Mouse (Mus musculus) kidney, embryonic 16.5 days (tissue): ENCODE measurements around the gene 9530053A07Rik. TPM values are rescaled to one million over a fixed set of nuclear protein-coding genes. Genes with fewer than 3 reads are reported as not detected.
A peak's percentile ranks its signal among the peaks of the same experiment; 100 is the strongest.
"Not testable (repeated sequence)": the region's sequence is repeated elsewhere in the genome, so short reads cannot be mapped to it uniquely, and the experiment has no call there.

Source experiments
- ATAC-seq: fragments of 200-750 bp; cut with Nextera tagmentation; 2 replicates; pipeline ENCODE4 v1.8.0; 2017; ENCODE audit warnings: moderate TSS enrichment; ENCODE audit not compliant: low FRiP score, low TSS enrichment
- H3K27ac ChIP-seq: fragments of 300-500 bp; sonication (generic); 2 replicates; pipeline ENCODE4 v1.5.1; 2014; ENCODE audit warnings: low read length
- H3K27me3 ChIP-seq: fragments of 300-500 bp; sonication (generic); 2 replicates; pipeline ENCODE4 v1.6.1; 2014; ENCODE audit warnings: low read length, control low read depth, mixed read lengths; ENCODE audit not compliant: insufficient read depth
- H3K36me3 ChIP-seq: fragments of 300-500 bp; sonication (generic); 2 replicates; pipeline ENCODE4 v1.6.1; 2014; ENCODE audit warnings: low read length, control low read depth, mixed read lengths; ENCODE audit not compliant: insufficient read depth
- H3K4me1 ChIP-seq: fragments of 300-500 bp; sonication (generic); 2 replicates; pipeline ENCODE4 v1.6.1; 2014; ENCODE audit warnings: low read length, control low read depth, mixed read lengths; ENCODE audit not compliant: insufficient read depth
- H3K4me2 ChIP-seq: fragments of 300-500 bp; sonication (generic); replicated peaks from 2 replicates; pipeline ENCODE4 v1.6.1; 2014; ENCODE audit warnings: low read depth, low read length
- H3K4me3 ChIP-seq: fragments of 300-500 bp; sonication (generic); 2 replicates; pipeline ENCODE4 v1.5.1; 2014; ENCODE audit warnings: mild to moderate bottlenecking, low read length
- H3K9ac ChIP-seq: fragments of 300-500 bp; sonication (generic); replicated peaks from 2 replicates; pipeline ENCODE4 v1.6.1; 2014; ENCODE audit warnings: low read length
- H3K9me3 ChIP-seq: fragments of 300-500 bp; sonication (generic); 2 replicates; pipeline ENCODE4 v1.6.1; 2016; ENCODE audit warnings: low read length, control low read depth
- WGBS: fragments of 180-500 bp; shearing (Covaris S2); extraction: QIAGEN DNeasy Blood & Tissue Kit; methylation state at CpG from one replicate; pipeline ENCODE4 v1.1.7; 2014; 5-methylcytosine and 5-hydroxymethylcytosine counted together
- polyA plus RNA-seq: library from polyadenylated mRNA; unstranded; fragments of >200 nt; fragmentation: Nextera tagmentation; extraction: Ambion mirVana; gene quantifications from 2 replicates; pipeline ENCODE4 v1.2.1, GENCODE M21; 2015

9530053A07Rik gene
- polyA plus RNA-seq: not detected in 2 replicates

DNA sequence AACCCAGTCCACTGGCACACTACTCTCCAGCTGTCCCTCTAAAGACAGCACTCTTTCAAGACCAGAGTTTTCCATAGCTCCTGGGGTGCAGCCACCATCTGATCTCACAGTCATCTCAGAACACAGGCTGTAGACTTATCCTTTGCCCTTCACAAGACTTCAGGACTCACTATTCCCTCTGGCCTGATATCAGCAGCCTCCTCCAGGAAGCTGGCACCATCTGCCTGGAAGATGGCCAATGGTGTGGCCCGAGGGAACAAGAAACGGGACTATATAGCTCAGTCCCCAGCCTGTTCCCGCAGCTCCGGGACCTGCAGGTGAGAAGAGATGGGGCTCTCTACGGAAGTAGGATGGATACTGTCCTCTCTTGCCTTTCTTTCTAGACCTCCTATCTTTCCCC lies at the start of gene 9530053A07Rik:
TSS of gene 9530053A07Rik (plus strand) at position 301 of the 400 bp plus-strand sequence.
- H3K27me3 ChIP-seq: no peaks in the 10 kb centered on the region
- H3K27ac ChIP-seq: no peak within 1 kb of the TSS
- ATAC-seq: no peak
- H3K4me3 ChIP-seq: no peak within 1 kb of the TSS
- 78% methylated on average over 5 of the region's 5 CpGs for WGBS
- H3K9ac ChIP-seq: no peak within 1 kb of the TSS
- no peak within 1 kb of the TSS for H3K4me2 ChIP-seq
- no peaks in the 10 kb centered on the region for H3K4me1 ChIP-seq
- H3K36me3 ChIP-seq: no peaks in the 10 kb centered on the region
- no peaks in the 10 kb centered on the region for H3K9me3 ChIP-seq

DNA sequence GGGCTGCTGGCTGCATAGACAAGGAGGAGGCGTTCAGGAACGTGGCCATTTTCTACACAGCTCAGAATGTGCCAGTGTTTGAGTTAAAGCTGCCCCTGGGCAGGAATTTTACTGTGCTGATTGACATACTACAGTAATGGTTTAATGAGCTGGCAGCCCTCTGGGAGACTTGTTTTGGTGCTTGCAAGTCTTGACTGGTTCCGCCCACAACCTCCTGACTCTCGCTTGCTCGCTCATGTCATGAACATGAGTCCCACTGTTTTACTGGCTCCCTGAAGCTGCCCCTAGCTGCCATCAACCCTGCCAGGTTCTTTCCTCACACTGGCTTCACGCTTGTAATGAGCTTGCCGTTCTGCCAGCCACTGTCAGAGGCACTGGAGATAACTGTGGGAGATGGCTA lies 45.1 kb upstream of the 9530053A07Rik start:
- whole genome bisulfite sequencing: 57% methylated on average over 7 of the region's 7 CpGs

DNA sequence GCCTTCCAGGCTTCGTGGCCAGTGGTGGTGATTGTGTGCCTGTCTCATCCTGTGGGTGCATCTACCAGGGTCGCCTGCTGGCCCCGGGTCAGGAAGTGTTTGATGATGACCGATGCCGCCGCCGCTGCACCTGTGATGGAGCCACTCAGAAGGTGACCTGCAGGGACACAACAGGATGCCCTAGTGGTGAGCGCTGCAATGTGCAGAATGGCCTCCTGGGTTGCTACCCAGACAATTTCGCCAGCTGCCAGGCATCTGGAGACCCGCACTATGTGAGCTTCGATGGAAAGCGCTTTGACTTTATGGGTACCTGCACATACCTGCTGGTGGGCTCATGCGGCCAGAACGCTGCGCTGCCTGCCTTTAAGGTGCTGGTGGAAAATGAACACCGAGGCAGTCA lies 43.0 kb upstream of the 9530053A07Rik start:
- H3K4me1 ChIP-seq: no peaks in the 10 kb centered on the region

More for the DNA sequence above, 45.1 kb upstream of the 9530053A07Rik start:
- no peaks in the 10 kb centered on the region for H3K27me3 ChIP-seq
- H3K4me2 ChIP-seq: no peak overlapping the region
- H3K27ac ChIP-seq: no peak overlapping the region
- H3K9ac ChIP-seq: no peak overlapping the region
- H3K4me1 ChIP-seq: no peaks in the 10 kb centered on the region
- no peaks in the 10 kb centered on the region for H3K9me3 ChIP-seq
- ATAC-seq: no peak
- H3K36me3 ChIP-seq: no peaks in the 10 kb centered on the region
- no peak overlapping the region for H3K4me3 ChIP-seq

DNA sequence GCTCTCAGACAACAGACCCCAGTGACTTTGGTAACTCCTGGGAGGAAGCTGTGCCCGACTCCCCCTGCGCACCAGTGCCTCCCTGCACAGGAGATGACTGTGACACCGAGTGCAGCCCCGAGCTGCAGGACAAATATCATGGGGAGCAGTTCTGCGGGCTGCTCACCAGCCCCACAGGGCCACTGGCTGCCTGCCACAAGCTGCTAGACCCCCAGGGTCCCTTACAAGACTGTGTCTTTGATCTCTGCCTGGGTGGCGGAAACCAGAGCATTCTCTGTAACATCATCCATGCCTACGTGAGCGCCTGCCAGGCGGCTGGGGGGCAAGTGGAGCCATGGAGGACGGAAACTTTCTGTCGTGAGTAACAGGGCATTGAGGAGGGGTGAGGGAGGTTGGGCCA lies 35.7 kb upstream of the 9530053A07Rik start:
- H3K4me3 ChIP-seq: no peak overlapping the region
- no peaks in the 10 kb centered on the region for H3K36me3 ChIP-seq
- no peaks in the 10 kb centered on the region for H3K9me3 ChIP-seq
- H3K27me3 ChIP-seq: no peaks in the 10 kb centered on the region
- WGBS: 30% methylated on average over 11 of the region's 11 CpGs
- no peak overlapping the region for H3K9ac ChIP-seq
- ATAC-seq: no peak
- H3K27ac ChIP-seq: no peak overlapping the region
- no peaks in the 10 kb centered on the region for H3K4me1 ChIP-seq
- no peak overlapping the region for H3K4me2 ChIP-seq

More for the DNA sequence above, 43.0 kb upstream of the 9530053A07Rik start:
- WGBS: 80% methylated on average over 16 of the region's 16 CpGs
- no peak for ATAC-seq
- Histone ChIP-seq H3K9ac (no peak overlapping the region), H3K36me3 (no peaks in the 10 kb centered on the region), H3K27me3 (no peaks in the 10 kb centered on the region), H3K4me2 (no peak overlapping the region), H3K9me3 (no peaks in the 10 kb centered on the region), H3K27ac (no peak overlapping the region), H3K4me3 (no peak overlapping the region)

DNA sequence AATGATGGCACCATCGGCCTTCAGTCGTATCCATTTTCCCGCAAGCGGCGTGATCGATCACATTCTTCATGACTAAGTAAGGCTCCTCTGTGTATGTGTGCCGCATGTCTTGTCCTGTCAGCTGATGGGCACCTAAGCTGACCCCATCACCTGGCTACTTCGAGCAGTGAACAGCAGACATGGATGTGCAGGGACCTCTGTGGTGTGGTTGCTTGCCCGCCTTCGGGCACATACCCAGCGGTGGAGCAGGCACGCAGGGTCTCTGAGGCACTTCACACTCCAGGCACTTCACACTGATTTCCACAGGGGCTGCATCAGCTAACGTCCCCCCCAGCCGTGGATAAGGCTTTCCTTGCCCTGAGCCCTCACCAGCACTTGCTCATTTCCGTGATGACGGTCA lies 30.2 kb upstream of the 9530053A07Rik start:
- H3K9me3 ChIP-seq: peaks cover 9% of the 10 kb centered on the region
- no peak overlapping the region for H3K27ac ChIP-seq
- H3K4me3 ChIP-seq: no peak overlapping the region
- no peak for ATAC-seq
- no peaks in the 10 kb centered on the region for H3K4me1 ChIP-seq
- 93% methylated on average over 16 of the region's 16 CpGs for WGBS
- H3K9ac ChIP-seq: no peak overlapping the region
- H3K4me2 ChIP-seq: no peak overlapping the region
- H3K27me3 ChIP-seq: no peaks in the 10 kb centered on the region
- H3K36me3 ChIP-seq: no peaks in the 10 kb centered on the region

DNA sequence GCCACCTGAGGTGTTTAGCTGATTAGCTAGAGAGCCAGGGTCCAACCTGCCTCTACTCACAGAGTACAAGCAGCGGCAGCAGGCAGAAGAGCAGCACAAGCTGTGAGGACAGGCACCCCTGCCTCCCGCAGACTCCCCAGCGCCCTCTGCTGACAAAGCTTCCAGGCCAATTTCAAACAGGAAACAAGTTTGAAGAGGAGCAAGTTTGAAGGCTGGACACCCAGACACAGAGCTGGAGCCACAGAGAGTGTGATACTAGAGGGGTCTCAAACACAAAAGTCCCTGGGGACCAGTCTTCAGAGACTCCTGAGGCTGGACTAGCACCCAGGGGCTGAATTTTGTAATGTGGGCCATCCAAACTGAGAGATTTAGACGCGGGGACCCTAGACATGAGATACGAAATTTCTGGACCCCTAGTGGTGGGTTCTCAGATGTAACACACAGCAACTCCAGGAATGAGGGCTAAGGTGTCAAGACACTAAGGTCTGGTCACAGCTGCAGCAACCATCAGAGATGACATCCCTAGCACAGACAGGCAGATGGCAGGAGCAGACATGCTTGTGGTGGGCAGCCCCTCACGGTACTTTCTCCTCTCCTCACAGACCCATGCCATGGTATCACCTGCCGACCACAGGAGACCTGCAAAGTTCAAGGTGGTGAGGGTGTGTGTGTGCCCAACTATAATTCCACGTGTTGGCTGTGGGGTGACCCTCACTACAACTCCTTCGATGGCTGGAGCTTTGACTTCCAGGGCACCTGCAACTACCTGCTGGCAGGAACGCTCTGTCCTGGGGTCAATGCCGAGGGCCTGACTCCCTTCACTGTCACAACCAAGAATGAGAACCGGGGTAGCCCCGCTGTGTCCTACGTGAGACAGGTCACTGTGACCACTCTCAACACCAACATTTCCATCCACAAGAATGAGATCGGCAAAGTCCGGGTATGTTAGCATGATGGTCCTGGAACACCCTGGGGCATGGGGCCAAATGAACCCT lies 28.4 kb upstream of the 9530053A07Rik start:
- 68% methylated on average over 17 of the region's 17 CpGs for WGBS

DNA sequence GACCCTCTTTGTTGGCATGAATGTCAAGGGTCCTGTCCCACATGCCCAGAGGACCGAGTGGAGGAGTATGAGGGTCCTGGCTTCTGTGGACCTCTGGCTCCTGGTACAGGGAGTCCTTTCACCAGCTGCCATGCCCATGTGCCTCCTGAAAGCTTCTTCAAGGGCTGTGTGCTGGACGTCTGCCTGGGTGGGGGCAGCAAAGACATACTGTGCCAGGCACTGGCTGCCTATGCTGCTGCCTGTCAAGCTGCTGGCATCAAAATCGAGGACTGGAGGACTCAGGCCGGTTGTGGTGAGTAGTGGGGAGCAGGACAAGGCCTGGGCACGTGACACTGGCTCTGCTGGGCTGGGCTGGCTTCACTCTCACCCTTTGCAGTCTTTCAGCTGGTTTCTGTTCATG lies 26.3 kb upstream of the 9530053A07Rik start:
- not testable (repeated sequence) for ATAC-seq, H3K36me3 ChIP-seq, H3K4me3 ChIP-seq, H3K4me2 ChIP-seq, H3K4me1 ChIP-seq, H3K9me3 ChIP-seq, H3K27me3 ChIP-seq, H3K27ac ChIP-seq, H3K9ac ChIP-seq
- 43% methylated on average over 5 of the region's 5 CpGs for WGBS

More for the DNA sequence above, 28.4 kb upstream of the 9530053A07Rik start:
- Histone ChIP-seq H3K4me2 (no peak overlapping the region), H3K36me3 (no peaks in the 10 kb centered on the region), H3K4me1 (0 out of 2 replicates have a peak, but pooled peaks cover 3% of the 10 kb centered on the region), H3K9me3 (peaks cover 9% of the 10 kb centered on the region), H3K27ac (no peak overlapping the region), H3K27me3 (no peaks in the 10 kb centered on the region), H3K4me3 (no peak overlapping the region), H3K9ac (no peak overlapping the region)
- no peak for ATAC-seq

DNA sequence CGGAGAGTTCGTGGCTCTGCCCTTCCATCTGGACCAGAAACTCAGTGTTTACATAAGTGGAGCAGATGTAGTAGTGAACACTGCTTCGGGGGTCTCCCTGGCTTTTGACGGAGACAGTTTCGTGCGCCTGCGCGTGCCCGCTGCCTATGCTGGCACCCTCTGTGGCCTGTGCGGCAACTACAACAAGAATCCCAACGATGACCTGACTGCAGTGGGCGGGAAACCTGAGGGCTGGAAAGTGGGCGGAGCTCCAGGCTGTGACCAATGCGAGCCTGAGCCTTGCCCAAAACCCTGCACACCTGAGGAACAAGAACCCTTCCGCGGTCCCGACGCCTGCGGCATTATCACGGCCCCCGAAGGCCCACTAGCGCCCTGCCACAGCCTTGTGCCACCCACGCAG lies 24.6 kb upstream of the 9530053A07Rik start:
- Histone ChIP-seq H3K4me3 (peak overlapping the region; percentile 24), H3K27me3 (no peaks in the 10 kb centered on the region), H3K27ac (no peak overlapping the region), H3K9me3 (no peaks in the 10 kb centered on the region), H3K4me2 (peak overlapping the region; percentile 53), H3K36me3 (no peaks in the 10 kb centered on the region), H3K4me1 (0 out of 2 replicates have a peak, but pooled peaks cover 3% of the 10 kb centered on the region), H3K9ac (peak overlapping the region; percentile 44; the same call in 1 of the 2 replicates)
- peak; percentile 85 for ATAC-seq
- 3% methylated on average over 23 of the region's 23 CpGs for WGBS

DNA sequence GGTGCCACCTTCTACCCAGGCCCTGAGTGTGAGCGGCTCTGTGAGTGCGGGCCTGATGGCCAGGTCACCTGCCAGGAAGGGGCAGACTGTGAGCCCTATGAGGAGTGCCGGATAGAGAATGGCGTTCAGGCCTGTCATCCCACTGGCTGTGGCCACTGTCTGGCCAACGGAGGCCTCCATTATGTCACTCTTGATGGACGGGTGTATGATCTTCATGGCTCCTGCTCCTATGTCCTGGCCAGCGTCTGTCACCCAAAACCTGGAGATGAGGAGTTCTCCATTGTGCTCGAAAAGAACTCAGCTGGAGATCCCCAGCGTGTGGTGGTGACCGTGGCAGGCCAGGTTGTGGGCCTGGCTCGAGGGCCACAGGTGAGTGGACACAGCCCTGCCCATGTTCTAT lies 23.0 kb upstream of the 9530053A07Rik start:
- no peak overlapping the region for H3K27ac ChIP-seq
- H3K4me3 ChIP-seq: no peak overlapping the region
- H3K27me3 ChIP-seq: no peaks in the 10 kb centered on the region
- no peaks in the 10 kb centered on the region for H3K36me3 ChIP-seq
- H3K9ac ChIP-seq: no peak overlapping the region
- no peak for ATAC-seq
- no peak overlapping the region for H3K4me2 ChIP-seq
- WGBS: 90% methylated on average over 11 of the region's 11 CpGs
- 0 out of 2 replicates have a peak, but pooled peaks cover 3% of the 10 kb centered on the region for H3K4me1 ChIP-seq
- H3K9me3 ChIP-seq: no peaks in the 10 kb centered on the region

DNA sequence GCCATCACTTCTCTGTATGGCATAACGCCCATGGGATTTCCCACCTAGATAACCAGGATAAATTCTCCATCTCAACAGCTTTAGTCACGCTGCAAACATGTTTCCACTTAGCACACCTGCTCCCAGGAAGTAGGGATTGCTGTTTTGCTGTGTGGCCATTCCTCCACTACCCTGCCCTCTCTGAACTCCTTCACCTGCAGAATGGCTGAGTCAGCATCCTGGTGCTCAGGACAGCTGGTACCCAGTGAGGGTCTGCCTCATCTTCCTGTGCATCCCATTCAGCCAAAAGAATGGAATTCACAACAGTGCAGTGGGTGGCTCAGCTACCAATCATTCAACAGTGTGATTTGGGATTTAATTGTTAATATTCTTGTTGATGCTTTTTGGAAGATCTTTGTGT lies 14.6 kb upstream of the 9530053A07Rik start:
- H3K4me2 ChIP-seq: no peak overlapping the region
- no peak overlapping the region for H3K27ac ChIP-seq
- no peaks in the 10 kb centered on the region for H3K9me3 ChIP-seq
- H3K27me3 ChIP-seq: no peaks in the 10 kb centered on the region
- H3K4me1 ChIP-seq: no peaks in the 10 kb centered on the region
- no peak overlapping the region for H3K9ac ChIP-seq
- 70% methylated on average over 2 of the region's 2 CpGs for WGBS
- no peak for ATAC-seq
- no peak overlapping the region for H3K4me3 ChIP-seq
- H3K36me3 ChIP-seq: no peaks in the 10 kb centered on the region
